8 mouse cellular contexts compared by ENCODE assay signal in genomic region chr7:25689603-25690021, GRCm38 (mm10). TPM values are rescaled to one million over a fixed set of nuclear protein-coding genes. Genes with fewer than 3 reads are reported as not detected.
A peak's percentile ranks its signal among the peaks of the same experiment; 100 is the strongest.
DNase-seq lines count a peak whose midpoint lies in the region; ATAC-seq and TF ChIP-seq lines count a peak whose summit lies in the region.

No protein-coding gene starts in this region.

- H3K27me3 ChIP-seq in forebrain, postnatal 0 days (ENCODE audit: insufficient read depth, low read length), result peaks cover 53% of the 10 kb centered on the region
- H3K27me3 ChIP-seq in liver, embryonic 15.5 days, result no peaks in the 10 kb centered on the region

- no peak for ATAC-seq in forebrain, postnatal 0 days
- peak; percentile 35 for ATAC-seq in liver, embryonic 15.5 days (ENCODE audit: insufficient read depth)
- ATAC-seq in erythroid progenitor cell, adult 5-6 weeks (replicated peaks; ENCODE audit: low FRiP score, poor library complexity, severe bottlenecking), result no peak

- H3K9me3 ChIP-seq in forebrain, postnatal 0 days (ENCODE audit: low read length), result no peaks in the 10 kb centered on the region
- H3K9me3 ChIP-seq in liver, embryonic 15.5 days (replicated peaks), result no peaks in the 10 kb centered on the region

- no peak overlapping the region for H3K27ac ChIP-seq in forebrain, postnatal 0 days (ENCODE audit: low read depth, low read length)
- peak overlapping the region; percentile 91 for H3K27ac ChIP-seq in liver, embryonic 15.5 days (replicated peaks)

- H3K36me3 ChIP-seq in forebrain, postnatal 0 days (ENCODE audit: insufficient read depth), result no peaks in the 10 kb centered on the region
- peaks cover 28% of the 10 kb centered on the region for H3K36me3 ChIP-seq in liver, embryonic 15.5 days (replicated peaks)

- H3K4me3 ChIP-seq in forebrain, postnatal 0 days (ENCODE audit: low read depth, low read length), result peak overlapping the region; percentile 39
- H3K4me3 ChIP-seq in liver, embryonic 15.5 days (replicated peaks), result peak overlapping the region; percentile 72

- 10% methylated on average over 12 of the region's 12 CpGs for WGBS in forebrain, postnatal 0 days
- 3% methylated on average over 12 of the region's 12 CpGs for WGBS in liver, embryonic 15.5 days (ENCODE audit: insufficient replicate concordance)

- TF ChIP-seq CTCF in forebrain, postnatal 0 days (IDR thresholded peaks at IDR 0.05; ENCODE audit: low read depth), result no peak

- peak overlapping the region; percentile 75 for H3K4me2 ChIP-seq in forebrain, postnatal 0 days (ENCODE audit: low read depth)
- peak overlapping the region; percentile 92 for H3K4me2 ChIP-seq in liver, embryonic 15.5 days

- peaks cover 6% of the 10 kb centered on the region; the same call in 1 of the 2 replicates for H3K4me1 ChIP-seq in forebrain, postnatal 0 days (ENCODE audit: insufficient read depth)
- peaks cover 79% of the 10 kb centered on the region for H3K4me1 ChIP-seq in liver, embryonic 15.5 days (replicated peaks)

- H3K9ac ChIP-seq in forebrain, postnatal 0 days, result peak overlapping the region; percentile 40; the same call in 1 of the 2 replicates
- H3K9ac ChIP-seq in liver, embryonic 15.5 days, result peak overlapping the region; percentile 88

- DNase-seq in 416B (ENCODE audit: low read depth), result peak; percentile 96
- peak; percentile 77 for DNase-seq in CD4-positive, CD25-positive, alpha-beta regulatory T cell, adult 2 months (ENCODE audit: low read depth, low spot score)
- no peak for DNase-seq in forebrain, postnatal 0 days
- no peak for DNase-seq in urinary bladder, adult 18-20 months (ENCODE audit: low spot score in 2 of 2)
- DNase-seq in right cerebral cortex, adult 18-20 months, result no peak
- no peak for DNase-seq in adrenal gland, postnatal 10 days

RNA-seq across cellular contexts. Expression of gene Tgfb1, which starts 2.8 kb away (rescaled TPM):
- total RNA-seq in forebrain, postnatal 0 days (2014; rRNA removed), result 1.6 and 3.1 TPM in 2 replicates
- 0.39 and 0.56 TPM in 2 replicates for polyA plus RNA-seq in forebrain, postnatal 0 days (2015; fragmentation: Nextera tagmentation; extraction: Ambion mirVana)
- polyA plus RNA-seq in liver, embryonic 15.5 days (2015; fragmentation: Nextera tagmentation; extraction: Ambion mirVana), result 5.0 and 6.0 TPM in 2 replicates
- total RNA-seq in erythroid progenitor cell, adult 5-6 weeks (2015; ENCODE audit: low replicate concordance), result 72.4 and 95.2 TPM in 2 replicates
- 15.0 and 19.8 TPM in 2 replicates for total RNA-seq in erythroid progenitor cell, adult 5-6 weeks (2017; ENCODE audit: low replicate concordance)
- total RNA-seq in adrenal gland, postnatal 10 days (2021), result 10 to 100 TPM; 48.7 to 49.6 TPM

RNA-seq across cellular contexts. Expression of gene B9d2, which starts 9.0 kb away (rescaled TPM):
- total RNA-seq in forebrain, postnatal 0 days (2014; rRNA removed), result 15.7 and 15.8 TPM in 2 replicates
- 58.2 and 60.1 TPM in 2 replicates for polyA plus RNA-seq in forebrain, postnatal 0 days (2015; fragmentation: Nextera tagmentation; extraction: Ambion mirVana)
- 19.9 and 23.2 TPM in 2 replicates for polyA plus RNA-seq in liver, embryonic 15.5 days (2015; fragmentation: Nextera tagmentation; extraction: Ambion mirVana)
- total RNA-seq in erythroid progenitor cell, adult 5-6 weeks (2015; ENCODE audit: low replicate concordance), result 8.4 and 8.6 TPM in 2 replicates
- 2.1 and 10.1 TPM in 2 replicates for total RNA-seq in erythroid progenitor cell, adult 5-6 weeks (2017; ENCODE audit: low replicate concordance)
- 10 to 100 TPM; 15.7 to 19.0 TPM for total RNA-seq in adrenal gland, postnatal 10 days (2021)

RNA-seq across cellular contexts. Expression of gene Tmem91, which starts 14.6 kb away (rescaled TPM):
- 32.8 and 40.3 TPM in 2 replicates for total RNA-seq in forebrain, postnatal 0 days (2014; rRNA removed)
- 40.9 and 61.4 TPM in 2 replicates for polyA plus RNA-seq in forebrain, postnatal 0 days (2015; fragmentation: Nextera tagmentation; extraction: Ambion mirVana)
- 0.96 and 1.0 TPM in 2 replicates for polyA plus RNA-seq in liver, embryonic 15.5 days (2015; fragmentation: Nextera tagmentation; extraction: Ambion mirVana)
- not detected in 2 replicates for total RNA-seq in erythroid progenitor cell, adult 5-6 weeks (2015; ENCODE audit: low replicate concordance)
- 4.2 TPM in 1 of 2 replicates, not detected in the other for total RNA-seq in erythroid progenitor cell, adult 5-6 weeks (2017; ENCODE audit: low replicate concordance)
- total RNA-seq in adrenal gland, postnatal 10 days (2021), result 1 to 10 TPM in 1 of 2 experiments, under 1 TPM in 1; 0.90 to 1.9 TPM

RNA-seq across cellular contexts. Expression of gene Ccdc97, which starts 29.3 kb away (rescaled TPM):
- 21.1 and 37.6 TPM in 2 replicates for total RNA-seq in forebrain, postnatal 0 days (2014; rRNA removed)
- 31.7 and 32.0 TPM in 2 replicates for polyA plus RNA-seq in forebrain, postnatal 0 days (2015; fragmentation: Nextera tagmentation; extraction: Ambion mirVana)
- 9.7 and 10.6 TPM in 2 replicates for polyA plus RNA-seq in liver, embryonic 15.5 days (2015; fragmentation: Nextera tagmentation; extraction: Ambion mirVana)
- total RNA-seq in erythroid progenitor cell, adult 5-6 weeks (2015; ENCODE audit: low replicate concordance), result 28.1 and 29.9 TPM in 2 replicates
- total RNA-seq in erythroid progenitor cell, adult 5-6 weeks (2017; ENCODE audit: low replicate concordance), result 13.9 and 34.8 TPM in 2 replicates
- total RNA-seq in adrenal gland, postnatal 10 days (2021), result 10 to 100 TPM; 40.4 to 46.1 TPM

RNA-seq across cellular contexts. Expression of gene Exosc5, which starts 30.6 kb away (rescaled TPM):
- 22.9 and 24.9 TPM in 2 replicates for total RNA-seq in forebrain, postnatal 0 days (2014; rRNA removed)
- 33.9 and 35.2 TPM in 2 replicates for polyA plus RNA-seq in forebrain, postnatal 0 days (2015; fragmentation: Nextera tagmentation; extraction: Ambion mirVana)
- polyA plus RNA-seq in liver, embryonic 15.5 days (2015; fragmentation: Nextera tagmentation; extraction: Ambion mirVana), result 46.1 and 50.8 TPM in 2 replicates
- 16.2 and 23.1 TPM in 2 replicates for total RNA-seq in erythroid progenitor cell, adult 5-6 weeks (2015; ENCODE audit: low replicate concordance)
- 4.9 and 11.7 TPM in 2 replicates for total RNA-seq in erythroid progenitor cell, adult 5-6 weeks (2017; ENCODE audit: low replicate concordance)
- 10 to 100 TPM; 45.3 to 50.6 TPM for total RNA-seq in adrenal gland, postnatal 10 days (2021)

Comparison
In these comparisons a context has a peak if more than half of its experiments do, and no peak if none do; other contexts are left out.
1. DNase-seq: peak in 416B (single experiment) and CD4-positive, CD25-positive, alpha-beta regulatory T cell, adult 2 months (single experiment); none in forebrain, postnatal 0 days (single experiment), urinary bladder, adult 18-20 months (0 of 2), right cerebral cortex, adult 18-20 months (single experiment) and adrenal gland, postnatal 10 days (single experiment).